8 mouse cellular contexts compared by ENCODE assay signal in genomic region chr2:106431141-106431540, GRCm38 (mm10).
DNase-seq lines count a peak whose midpoint lies in the region; ATAC-seq lines count a peak whose summit lies in the region.
"Had no signal": no experiment of that assay in that cellular context is flagged by ENCODE, and none has a peak within 500 bp of the region (broad histone marks: within the 10 kb centered on the region; RNA-seq: fewer than 3 reads in every experiment).

No protein-coding gene starts in this region.

- H3K4me1 ChIP-seq in hindbrain, embryonic 16.5 days (ENCODE audit: control insufficient read depth, insufficient read depth, low read depth, low read length) = peaks cover 3% of the 10 kb centered on the region; the same call in 1 of the 2 replicates
- H3K4me1 ChIP-seq in midbrain, embryonic 10.5 days = peaks cover 15% of the 10 kb centered on the region
- no peaks in the 10 kb centered on the region for H3K4me1 ChIP-seq in stomach, embryonic 14.5 days (ENCODE audit: control insufficient read depth, insufficient read depth, low read length)

- no peak overlapping the region for H3K27ac ChIP-seq in hindbrain, embryonic 16.5 days (ENCODE audit: low read depth, low read length)
- no peak overlapping the region for H3K27ac ChIP-seq in midbrain, embryonic 10.5 days (replicated peaks)
- H3K27ac ChIP-seq in stomach, embryonic 14.5 days (ENCODE audit: low read length) = no peak overlapping the region
- H3K27ac ChIP-seq: macrophage had no signal

- H3K4me2 ChIP-seq in hindbrain, embryonic 16.5 days (ENCODE audit: low read length) = peak overlapping the region; percentile 56
- H3K4me2 ChIP-seq in stomach, embryonic 14.5 days (replicated peaks; ENCODE audit: low read depth, low read length) = no peak overlapping the region

- H3K4me3 ChIP-seq in hindbrain, embryonic 16.5 days (ENCODE audit: low read length) = peak overlapping the region; percentile 24; the same call in 1 of the 2 replicates
- H3K4me3 ChIP-seq in midbrain, embryonic 10.5 days = peak overlapping the region; percentile 35
- H3K4me3 ChIP-seq in stomach, embryonic 14.5 days (ENCODE audit: low read depth, low read length) = no peak overlapping the region

- peak; percentile 74 for DNase-seq in adrenal gland, postnatal 10 days
- peak; percentile 82 to 86 for DNase-seq in cerebellum, postnatal 14 days
- DNase-seq in frontal cortex, postnatal 14 days (ENCODE audit: low spot score in 2 of 2) = peak; percentile 46 to 79
- peak; percentile 74 for DNase-seq in left cerebral cortex, adult 18-20 months (ENCODE audit: low spot score in 2 of 2)
- peak; percentile 68 for DNase-seq in midbrain, embryonic 10.5 days (ENCODE audit: low spot score)

- ATAC-seq in hindbrain, embryonic 16.5 days = peak; percentile 77
- peak; percentile 15; the same call in 1 of the 2 replicates for ATAC-seq in stomach, embryonic 14.5 days (ENCODE audit: insufficient number of reproducible peaks, insufficient read depth, low FRiP score, low read depth)

- no peaks in the 10 kb centered on the region; the same call in 1 of the 2 replicates for H3K27me3 ChIP-seq in hindbrain, embryonic 16.5 days (replicated peaks; ENCODE audit: control insufficient read depth, insufficient read depth, low read length)
- H3K27me3 ChIP-seq in midbrain, embryonic 10.5 days (ENCODE audit: low read depth, poor library complexity, severe bottlenecking) = peaks cover 39% of the 10 kb centered on the region
- no peaks in the 10 kb centered on the region for H3K27me3 ChIP-seq in stomach, embryonic 14.5 days (ENCODE audit: control insufficient read depth, insufficient read depth, low read length)

- no peaks in the 10 kb centered on the region for H3K36me3 ChIP-seq in hindbrain, embryonic 16.5 days (ENCODE audit: control insufficient read depth, insufficient read depth, low read length)
- H3K36me3 ChIP-seq in midbrain, embryonic 10.5 days = no peaks in the 10 kb centered on the region
- no peaks in the 10 kb centered on the region for H3K36me3 ChIP-seq in stomach, embryonic 14.5 days (ENCODE audit: control insufficient read depth, insufficient read depth, low read length)

- H3K9ac ChIP-seq in hindbrain, embryonic 16.5 days (ENCODE audit: low read depth, low read length) = no peak overlapping the region; the same call in 1 of the 2 replicates
- H3K9ac ChIP-seq in stomach, embryonic 14.5 days (replicated peaks; ENCODE audit: low read depth, low read length) = no peak overlapping the region

- H3K9me3 ChIP-seq in hindbrain, embryonic 16.5 days (ENCODE audit: control insufficient read depth, low read length) = no peaks in the 10 kb centered on the region
- H3K9me3 ChIP-seq in midbrain, embryonic 10.5 days (replicated peaks) = no peaks in the 10 kb centered on the region
- no peaks in the 10 kb centered on the region for H3K9me3 ChIP-seq in stomach, embryonic 14.5 days (ENCODE audit: control insufficient read depth, low read depth, low read length)

- WGBS in hindbrain, embryonic 16.5 days = 26% methylated on average over 8 of the region's 8 CpGs
- WGBS in midbrain, embryonic 10.5 days = 32% methylated on average over 8 of the region's 8 CpGs
- 40% methylated on average over 8 of the region's 8 CpGs for WGBS in stomach, embryonic 14.5 days
